1 mouse cellular context compared by ENCODE assay signal in the genomic region with DNA sequence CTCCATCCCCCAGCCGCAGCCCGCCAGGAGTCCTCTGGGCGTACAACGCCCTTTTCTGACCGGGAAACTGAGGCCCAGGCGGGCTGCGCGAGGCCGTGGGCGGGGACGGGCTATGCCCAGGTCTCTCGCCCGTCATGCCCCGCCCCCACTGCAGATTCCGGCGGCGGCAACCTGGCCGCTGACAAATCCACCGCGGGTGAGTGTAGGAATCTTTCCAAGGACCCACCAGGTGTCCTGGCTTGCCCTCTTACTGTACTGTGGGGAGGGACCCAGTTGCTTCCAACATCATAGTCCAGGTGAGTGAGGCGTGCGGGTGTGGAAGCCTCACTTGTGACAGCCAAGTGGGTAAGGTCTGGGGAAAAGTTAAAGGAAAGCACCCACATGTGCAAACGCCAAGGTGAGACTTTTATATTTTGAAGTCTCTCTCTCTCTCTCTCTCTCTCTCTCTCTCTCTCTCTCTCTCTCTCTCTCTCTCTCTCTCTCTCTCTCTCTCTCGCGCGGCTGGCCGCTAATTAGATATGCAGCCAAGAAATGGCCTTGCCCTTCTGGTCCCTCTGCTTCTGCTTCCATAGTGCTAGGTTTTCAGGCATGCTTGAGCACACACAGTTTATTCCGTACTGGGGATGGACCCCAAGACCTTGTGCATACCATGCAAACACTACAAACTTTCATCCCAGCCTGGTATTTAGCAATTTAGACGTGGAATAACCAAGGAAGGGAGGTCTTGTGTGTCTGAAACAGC.
TF ChIP-seq lines count a peak whose summit lies in the region.

No protein-coding gene starts in this region.

TF ChIP-seq in CH12.LX, 34 proteins besides CTCF, POLR2A, EP300 and RAD21:
- TF ChIP-seq UBTF (IDR thresholded peaks at IDR 0.05; ENCODE audit: low read depth, low read length) = no peak
- TF ChIP-seq KAT2A (IDR thresholded peaks at IDR 0.05; ENCODE audit: insufficient replicate concordance, low read length) = no peak
- no peak for TF ChIP-seq SMC3 (IDR thresholded peaks at IDR 0.05; ENCODE audit: low read depth, low read length)
- TF ChIP-seq TBP (conservative IDR thresholded peaks at IDR 0.05; ENCODE audit: low read depth, low read length) = 0 out of 2 replicates have a peak, but pooled peaks have one; percentile 8
- no peak for TF ChIP-seq HCFC1 (IDR thresholded peaks at IDR 0.05; ENCODE audit: low read depth, low read length)
- TF ChIP-seq NELFE (IDR thresholded peaks at IDR 0.05; ENCODE audit: low read depth, low read length) = no peak
- TF ChIP-seq PAX5 (IDR thresholded peaks at IDR 0.05; ENCODE audit: low read length) = no peak
- TF ChIP-seq MAZ (IDR thresholded peaks at IDR 0.05; ENCODE audit: low read depth, low read length) = no peak
- TF ChIP-seq ETS1 (conservative IDR thresholded peaks at IDR 0.05; ENCODE audit: low read depth, low read length) = no peak
- TF ChIP-seq POLR2AphosphoS2 (IDR thresholded peaks at IDR 0.05; ENCODE audit: low read depth, low read length) = no peak
- TF ChIP-seq CHD1 (IDR thresholded peaks at IDR 0.05; ENCODE audit: low read depth, low read length) = peak; percentile 61; the same call in 1 of the 2 replicates
- peak; percentile 20; the same call in 1 of the 2 replicates for TF ChIP-seq TCF12 (IDR thresholded peaks at IDR 0.05; ENCODE audit: low read depth, low read length)
- 0 out of 2 replicates have a peak, but pooled peaks have one; percentile 28 for TF ChIP-seq NRF1 (IDR thresholded peaks at IDR 0.05; ENCODE audit: low read depth, low read length)
- no peak; the same call in 1 of the 2 replicates for TF ChIP-seq MXI1 (IDR thresholded peaks at IDR 0.05; ENCODE audit: low read depth, low read length)
- no peak for TF ChIP-seq ZKSCAN1 (IDR thresholded peaks at IDR 0.05; ENCODE audit: borderline replicate concordance, low read depth, low read length)
